Mouse (Mus musculus): Measurements from ENCODE around the gene Bcl2l11. TPM values are rescaled to one million over a fixed set of nuclear protein-coding genes. Genes with fewer than 3 reads are reported as not detected.
A peak's percentile ranks its signal among the peaks of the same experiment; 100 is the strongest.

Bcl2l11 gene
- polyA plus RNA-seq, 1 experiment from 2014 or later: 6.0 TPM

DNA sequence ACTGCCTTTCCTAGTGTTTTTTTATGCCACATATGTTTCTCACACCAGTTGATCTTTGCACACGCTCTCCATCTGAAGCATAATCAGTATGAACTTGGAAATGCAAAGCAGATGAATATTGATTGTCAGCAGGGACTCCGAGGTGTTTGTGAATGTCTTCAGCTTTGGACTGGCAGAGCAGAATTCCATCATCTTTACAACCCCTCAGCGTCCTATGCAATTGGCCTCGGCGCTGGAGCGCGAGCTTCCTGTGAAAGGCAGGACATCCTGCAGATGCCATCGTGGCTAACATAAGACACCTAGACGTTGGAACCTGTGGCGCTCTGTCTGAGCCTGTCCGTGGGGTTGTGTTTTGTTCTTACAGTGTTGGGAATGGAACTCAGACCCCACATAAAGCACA lies 5.7 kb downstream of the Bcl2l11 start:
- 77% methylated on average over 11 of the region's 11 CpGs for WGBS (ENCODE audit: insufficient replicate concordance)
- Histone ChIP-seq H3K4me1 (ENCODE audit: control insufficient read depth, low read depth, low read length) (peaks cover 7% of the 10 kb centered on the region), H3K4me2 (ENCODE audit: low read depth, low read length) (no peak overlapping the region), H3K4me3 (ENCODE audit: low read depth, low read length) (no peak overlapping the region), H3K27ac (ENCODE audit: low read length) (no peak overlapping the region), H3K36me3 (ENCODE audit: control insufficient read depth, insufficient read depth) (peaks cover 10% of the 10 kb centered on the region), H3K9me3 (replicated peaks; ENCODE audit: control insufficient read depth, low read length) (no peaks in the 10 kb centered on the region), H3K9ac (ENCODE audit: low read depth, low read length) (no peak overlapping the region), H3K27me3 (ENCODE audit: control insufficient read depth, insufficient read depth, low read depth, low read length) (peaks cover 2% of the 10 kb centered on the region; the same call in 1 of the 2 replicates)
- no peak for ATAC-seq (ENCODE audit: low read depth)

DNA sequence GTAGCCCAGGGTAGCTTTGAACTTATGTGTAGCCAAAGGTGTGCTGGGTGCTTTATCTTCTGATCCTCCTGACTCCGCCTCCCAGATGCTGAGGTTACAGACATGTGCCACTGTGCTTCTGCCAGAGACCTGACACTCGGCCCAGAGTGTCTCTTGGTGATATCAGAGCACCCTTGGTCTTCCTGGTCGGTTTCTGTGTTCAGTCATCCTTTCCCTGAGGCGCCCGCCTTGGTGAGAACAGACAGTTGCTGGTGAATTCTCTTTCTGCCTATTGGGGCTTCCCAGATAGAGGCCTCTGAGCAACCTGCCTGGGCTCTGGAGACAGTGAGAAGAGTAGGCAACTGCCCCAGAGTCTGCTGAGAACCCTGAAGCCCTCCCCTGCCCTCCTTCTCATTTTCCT lies 6.8 kb downstream of the Bcl2l11 start:
- Histone ChIP-seq H3K4me1 (ENCODE audit: control insufficient read depth, low read depth, low read length) (peaks cover 7% of the 10 kb centered on the region), H3K4me3 (ENCODE audit: low read depth, low read length) (no peak overlapping the region), H3K9me3 (replicated peaks; ENCODE audit: control insufficient read depth, low read length) (no peaks in the 10 kb centered on the region), H3K27me3 (ENCODE audit: control insufficient read depth, insufficient read depth, low read depth, low read length) (0 out of 2 replicates have a peak, but pooled peaks cover 2% of the 10 kb centered on the region), H3K9ac (ENCODE audit: low read depth, low read length) (no peak overlapping the region), H3K27ac (ENCODE audit: low read length) (no peak overlapping the region), H3K4me2 (ENCODE audit: low read depth, low read length) (no peak overlapping the region), H3K36me3 (ENCODE audit: control insufficient read depth, insufficient read depth) (peaks cover 10% of the 10 kb centered on the region)
- no peak for ATAC-seq (ENCODE audit: low read depth)
- WGBS (ENCODE audit: insufficient replicate concordance): 53% methylated on average over 5 of the region's 5 CpGs

DNA sequence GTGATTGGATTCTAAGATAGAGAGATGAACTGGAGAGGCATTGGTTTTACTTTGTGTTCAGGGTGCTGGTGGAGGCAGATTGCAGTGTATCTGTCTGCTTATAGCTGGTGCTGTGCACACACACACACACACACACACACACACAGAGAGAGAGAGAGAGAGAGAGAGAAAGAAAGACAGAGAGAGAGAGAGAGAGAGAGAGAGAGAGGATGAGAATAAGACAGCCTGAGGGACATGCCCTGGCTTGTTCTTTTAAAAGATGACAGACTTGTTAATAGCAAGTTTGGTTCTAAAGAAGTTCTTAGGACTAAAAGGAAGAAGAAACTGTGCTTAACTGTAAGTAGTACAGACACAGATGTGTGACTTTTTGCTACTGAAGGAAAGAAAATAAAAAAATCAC lies 8.0 kb downstream of the Bcl2l11 start:
- Histone ChIP-seq H3K4me1 (ENCODE audit: control insufficient read depth, low read depth, low read length) (no peaks in the 10 kb centered on the region), H3K9me3 (replicated peaks; ENCODE audit: control insufficient read depth, low read length) (no peaks in the 10 kb centered on the region), H3K4me3 (ENCODE audit: low read depth, low read length) (no peak overlapping the region), H3K27me3 (ENCODE audit: control insufficient read depth, insufficient read depth, low read depth, low read length) (no peaks in the 10 kb centered on the region), H3K36me3 (ENCODE audit: control insufficient read depth, insufficient read depth) (peaks cover 8% of the 10 kb centered on the region), H3K27ac (ENCODE audit: low read length) (no peak overlapping the region), H3K9ac (ENCODE audit: low read depth, low read length) (no peak overlapping the region), H3K4me2 (ENCODE audit: low read depth, low read length) (no peak overlapping the region)
- no peak for ATAC-seq (ENCODE audit: low read depth)

DNA sequence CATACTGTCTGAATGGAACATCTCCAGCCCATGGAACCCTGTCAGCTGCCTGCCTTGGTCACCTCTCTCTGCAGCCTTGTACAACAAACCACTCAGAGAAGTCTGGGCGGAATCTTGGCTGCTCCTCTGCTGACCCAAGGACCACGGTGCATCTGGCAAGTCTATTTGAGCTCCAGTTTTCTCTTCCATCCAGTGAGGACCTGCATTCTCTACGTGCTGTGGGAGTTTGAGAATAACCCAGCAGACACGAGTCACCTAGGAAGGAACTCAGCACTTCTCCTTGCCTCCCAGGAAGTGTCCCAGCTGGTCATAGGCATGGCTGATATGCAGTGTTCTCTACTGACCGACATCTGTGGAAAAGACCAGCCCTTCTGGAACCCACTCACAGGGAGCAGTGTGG lies 8.6 kb downstream of the Bcl2l11 start:
- no peak for ATAC-seq (ENCODE audit: low read depth)
- WGBS (ENCODE audit: insufficient replicate concordance): 69% methylated on average over 5 of the region's 5 CpGs
- no peak overlapping the region for H3K4me2 ChIP-seq (ENCODE audit: low read depth, low read length)
- no peak overlapping the region for H3K27ac ChIP-seq (ENCODE audit: low read length)
- no peaks in the 10 kb centered on the region for H3K4me1 ChIP-seq (ENCODE audit: control insufficient read depth, low read depth, low read length)
- no peak overlapping the region for H3K9ac ChIP-seq (ENCODE audit: low read depth, low read length)
- no peaks in the 10 kb centered on the region for H3K9me3 ChIP-seq (replicated peaks; ENCODE audit: control insufficient read depth, low read length)
- H3K4me3 ChIP-seq (ENCODE audit: low read depth, low read length): no peak overlapping the region
- H3K36me3 ChIP-seq (ENCODE audit: control insufficient read depth, insufficient read depth): peaks cover 8% of the 10 kb centered on the region; the same call in 1 of the 2 replicates
- no peaks in the 10 kb centered on the region for H3K27me3 ChIP-seq (ENCODE audit: control insufficient read depth, insufficient read depth, low read depth, low read length)

DNA sequence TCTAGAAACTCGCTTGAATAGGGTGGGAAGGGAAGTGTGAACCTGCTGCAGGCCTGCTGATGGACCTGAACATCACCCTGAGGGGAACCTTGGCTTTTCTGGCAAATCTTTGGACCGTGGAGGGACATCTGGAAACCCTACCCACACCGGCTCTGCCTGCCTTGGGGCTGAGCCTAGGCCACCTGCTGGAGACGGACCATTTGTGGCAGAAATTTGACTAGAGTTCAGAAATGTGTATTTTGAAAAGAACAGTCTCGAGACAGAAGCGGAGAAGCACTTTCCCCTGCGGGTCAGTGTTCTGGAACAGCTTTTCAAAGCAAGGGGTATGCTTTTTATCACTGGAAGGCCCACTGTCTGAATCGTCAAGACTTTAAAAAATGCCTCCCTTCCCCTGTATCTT lies 9.1 kb downstream of the Bcl2l11 start:
- Histone ChIP-seq H3K4me3 (ENCODE audit: low read depth, low read length) (no peak overlapping the region), H3K4me2 (ENCODE audit: low read depth, low read length) (no peak overlapping the region), H3K27ac (ENCODE audit: low read length) (no peak overlapping the region), H3K9me3 (replicated peaks; ENCODE audit: control insufficient read depth, low read length) (no peaks in the 10 kb centered on the region), H3K27me3 (ENCODE audit: control insufficient read depth, insufficient read depth, low read depth, low read length) (no peaks in the 10 kb centered on the region), H3K4me1 (ENCODE audit: control insufficient read depth, low read depth, low read length) (no peaks in the 10 kb centered on the region), H3K9ac (ENCODE audit: low read depth, low read length) (no peak overlapping the region), H3K36me3 (ENCODE audit: control insufficient read depth, insufficient read depth) (peaks cover 6% of the 10 kb centered on the region; the same call in 1 of the 2 replicates)
- ATAC-seq (ENCODE audit: low read depth): no peak
- WGBS (ENCODE audit: insufficient replicate concordance): 76% methylated on average over 8 of the region's 8 CpGs

DNA sequence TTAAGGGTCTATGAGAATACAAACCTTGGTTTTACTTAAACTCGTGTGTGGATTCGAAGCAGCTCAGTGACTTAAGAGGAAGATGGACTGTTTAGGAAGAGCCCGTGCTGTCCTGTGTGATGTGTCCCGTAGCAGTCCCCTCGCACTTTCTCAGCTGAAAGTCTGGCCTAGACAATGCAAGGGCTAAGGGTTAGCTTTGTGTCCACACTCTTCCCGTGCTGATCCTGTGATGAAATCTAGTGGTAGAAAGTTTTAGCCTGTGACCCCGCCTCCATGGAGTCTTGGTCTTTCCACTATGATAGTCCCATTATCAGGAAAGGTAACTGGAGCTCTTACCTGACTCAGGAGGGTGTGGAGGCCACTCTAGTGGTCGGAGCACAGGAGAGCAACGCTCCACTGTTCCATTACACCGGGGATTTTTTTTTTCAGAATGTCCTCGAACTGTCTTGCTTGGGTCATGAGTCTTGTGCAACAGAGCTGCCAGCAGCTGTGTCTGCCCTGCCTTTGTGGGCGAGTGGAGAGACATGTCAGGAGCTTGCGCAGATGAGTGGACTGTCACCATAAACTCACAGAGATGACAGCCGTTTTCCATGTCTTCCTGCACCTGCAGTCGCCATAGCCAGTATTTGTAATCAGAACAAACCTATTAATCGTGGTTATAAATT lies 11.1 kb downstream of the Bcl2l11 start:
- peak; percentile 70 for ATAC-seq (ENCODE audit: low read depth)
- H3K27ac ChIP-seq (ENCODE audit: low read length): 0 out of 2 replicates have a peak overlapping the region, but pooled peaks have one; percentile 24
- peaks cover 5% of the 10 kb centered on the region for H3K4me1 ChIP-seq (ENCODE audit: control insufficient read depth, low read depth, low read length)
- H3K9me3 ChIP-seq (replicated peaks; ENCODE audit: control insufficient read depth, low read length): no peaks in the 10 kb centered on the region
- no peaks in the 10 kb centered on the region for H3K36me3 ChIP-seq (ENCODE audit: control insufficient read depth, insufficient read depth)
- no peak overlapping the region for H3K4me3 ChIP-seq (ENCODE audit: low read depth, low read length)
- no peaks in the 10 kb centered on the region for H3K27me3 ChIP-seq (ENCODE audit: control insufficient read depth, insufficient read depth, low read depth, low read length)
- H3K4me2 ChIP-seq (ENCODE audit: low read depth, low read length): peak overlapping the region; percentile 22; the same call in 1 of the 2 replicates
- no peak overlapping the region for H3K9ac ChIP-seq (ENCODE audit: low read depth, low read length)
- WGBS (ENCODE audit: insufficient replicate concordance): 63% methylated on average over 16 of the region's 16 CpGs

DNA sequence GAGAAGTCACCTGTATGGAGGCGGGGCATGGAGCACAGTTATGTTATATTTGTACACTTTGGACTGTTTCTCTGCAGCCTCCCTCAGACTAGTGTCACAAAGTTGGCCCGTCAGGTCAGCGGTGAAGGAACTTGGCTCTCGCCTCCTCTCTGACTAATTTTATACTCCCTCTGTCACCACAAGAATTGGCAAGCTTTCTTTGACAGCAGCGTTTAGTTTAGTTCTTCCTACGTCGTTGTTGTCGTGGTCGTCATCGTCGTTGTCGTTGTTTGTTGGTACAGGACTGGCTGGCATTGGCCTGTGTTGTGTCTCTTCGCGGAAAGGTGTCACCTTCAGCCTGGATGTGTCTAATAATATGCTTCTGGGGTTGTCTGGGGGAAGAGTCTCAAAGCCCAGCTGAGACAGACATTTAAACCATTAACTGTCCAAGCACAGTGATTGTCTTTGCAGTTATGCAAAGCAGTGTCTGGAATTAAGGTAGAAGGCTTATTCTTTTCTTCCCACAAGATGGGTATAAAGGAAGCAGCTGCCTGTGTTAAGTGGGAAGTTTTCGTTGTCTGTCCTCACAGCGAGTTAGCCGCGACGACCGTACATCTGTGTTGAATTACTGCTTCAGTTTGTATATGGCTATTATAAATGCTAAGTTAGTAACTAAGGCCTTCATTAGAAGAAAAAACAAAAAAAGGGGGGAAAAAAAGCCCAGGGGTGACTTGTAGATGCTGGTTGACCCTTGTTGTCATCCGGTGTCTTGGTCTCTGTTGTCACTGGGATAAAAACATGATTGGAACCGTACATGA lies 11.8 kb downstream of the Bcl2l11 start:
- Histone ChIP-seq H3K4me1 (ENCODE audit: control insufficient read depth, low read depth, low read length) (peaks cover 5% of the 10 kb centered on the region), H3K4me3 (ENCODE audit: low read depth, low read length) (no peak overlapping the region), H3K4me2 (ENCODE audit: low read depth, low read length) (no peak overlapping the region), H3K27ac (ENCODE audit: low read length) (0 out of 2 replicates have a peak overlapping the region, but pooled peaks have one; percentile 24), H3K36me3 (ENCODE audit: control insufficient read depth, insufficient read depth) (no peaks in the 10 kb centered on the region), H3K9ac (ENCODE audit: low read depth, low read length) (no peak overlapping the region), H3K27me3 (ENCODE audit: control insufficient read depth, insufficient read depth, low read depth, low read length) (no peaks in the 10 kb centered on the region), H3K9me3 (replicated peaks; ENCODE audit: control insufficient read depth, low read length) (no peaks in the 10 kb centered on the region)
- WGBS (ENCODE audit: insufficient replicate concordance): 80% methylated on average over 22 of the region's 22 CpGs
- ATAC-seq (ENCODE audit: low read depth): 0 out of 2 replicates have a peak, but pooled peaks have one; percentile 22

DNA sequence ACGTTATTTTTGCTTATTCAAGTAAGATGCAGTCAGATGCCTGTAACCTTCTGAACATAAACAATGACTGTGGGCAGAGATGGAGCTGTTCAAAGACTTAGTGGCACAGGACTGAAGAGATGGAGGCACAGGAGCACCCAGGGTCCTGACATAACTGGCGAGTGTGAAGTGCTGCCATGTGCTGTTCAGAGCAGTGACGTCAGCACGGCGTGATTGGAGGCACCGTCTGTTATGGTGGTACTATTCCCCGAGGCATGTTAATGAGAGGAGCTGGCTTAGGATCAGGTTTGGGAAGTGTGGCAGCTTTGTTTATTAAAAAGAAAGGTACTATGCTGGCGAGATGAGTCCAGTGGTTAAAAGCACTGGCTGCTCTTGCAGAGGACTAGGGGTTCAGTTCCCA lies 13.1 kb downstream of the Bcl2l11 start:
- Histone ChIP-seq H3K4me3 (ENCODE audit: low read depth, low read length) (no peak overlapping the region), H3K9me3 (replicated peaks; ENCODE audit: control insufficient read depth, low read length) (no peaks in the 10 kb centered on the region), H3K4me2 (ENCODE audit: low read depth, low read length) (no peak overlapping the region), H3K27ac (ENCODE audit: low read length) (no peak overlapping the region), H3K9ac (ENCODE audit: low read depth, low read length) (no peak overlapping the region), H3K36me3 (ENCODE audit: control insufficient read depth, insufficient read depth) (no peaks in the 10 kb centered on the region), H3K27me3 (ENCODE audit: control insufficient read depth, insufficient read depth, low read depth, low read length) (no peaks in the 10 kb centered on the region), H3K4me1 (ENCODE audit: control insufficient read depth, low read depth, low read length) (peaks cover 11% of the 10 kb centered on the region)
- ATAC-seq (ENCODE audit: low read depth): no peak
- 82% methylated on average over 8 of the region's 8 CpGs for WGBS (ENCODE audit: insufficient replicate concordance)

DNA sequence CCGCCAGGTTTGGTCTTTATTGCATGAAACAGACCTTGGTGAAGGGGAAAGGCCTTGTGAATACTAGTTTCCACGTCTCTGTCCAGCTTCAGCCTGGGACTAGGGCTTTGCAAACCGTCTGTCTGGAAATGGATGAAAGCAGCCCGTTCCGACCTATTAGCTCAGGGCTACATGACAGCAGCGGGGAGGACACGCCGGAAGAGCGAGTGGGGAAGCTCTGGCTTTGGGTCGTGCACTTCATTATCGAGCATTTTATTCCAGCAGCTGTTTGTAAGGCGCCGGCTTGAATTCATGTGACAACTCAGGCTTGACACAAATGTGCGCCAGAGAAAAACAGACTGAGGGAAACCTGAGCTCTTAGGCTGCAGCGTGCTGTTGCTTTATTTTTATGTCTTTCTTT lies 13.9 kb downstream of the Bcl2l11 start:
- Histone ChIP-seq H3K9ac (ENCODE audit: low read depth, low read length) (no peak overlapping the region), H3K4me1 (ENCODE audit: control insufficient read depth, low read depth, low read length) (peaks cover 17% of the 10 kb centered on the region), H3K4me2 (ENCODE audit: low read depth, low read length) (no peak overlapping the region), H3K36me3 (ENCODE audit: control insufficient read depth, insufficient read depth) (no peaks in the 10 kb centered on the region), H3K27ac (ENCODE audit: low read length) (no peak overlapping the region), H3K4me3 (ENCODE audit: low read depth, low read length) (no peak overlapping the region), H3K9me3 (replicated peaks; ENCODE audit: control insufficient read depth, low read length) (no peaks in the 10 kb centered on the region), H3K27me3 (ENCODE audit: control insufficient read depth, insufficient read depth, low read depth, low read length) (no peaks in the 10 kb centered on the region)
- no peak for ATAC-seq (ENCODE audit: low read depth)
- 82% methylated on average over 15 of the region's 15 CpGs for WGBS (ENCODE audit: insufficient replicate concordance)

All from liver, embryonic 16.5 days (tissue).